Mouse (Mus musculus): ENCODE measurements around the gene Slc19a3.

DNA sequence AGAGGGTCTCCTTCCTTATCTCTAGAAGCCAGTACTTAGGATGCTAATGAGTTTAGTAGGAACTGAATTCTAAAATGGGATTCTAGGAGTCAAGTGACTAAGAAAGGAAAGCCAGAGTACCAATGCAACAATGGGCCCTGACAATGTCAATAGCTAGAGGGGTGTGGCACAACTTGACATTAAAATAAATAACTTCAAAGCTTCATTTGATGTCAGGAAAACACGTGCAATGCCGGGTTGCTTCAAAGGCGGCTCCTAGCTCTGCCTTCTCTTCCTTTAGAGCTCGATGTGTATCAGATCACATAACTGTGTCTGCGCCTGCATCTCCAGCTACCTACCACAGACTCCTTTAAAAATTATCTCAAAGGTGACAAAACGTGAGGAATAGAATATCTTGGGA lies 64.3 kb downstream of the Slc19a3 start:
- no peak for TF ChIP-seq CTCF (IDR thresholded peaks at IDR 0.05)
- TF ChIP-seq POLR2A (IDR thresholded peaks at IDR 0.05; ENCODE audit: insufficient read depth, low read depth, low read length) = no peak
- TF ChIP-seq EP300 (IDR thresholded peaks at IDR 0.05; ENCODE audit: insufficient read depth, low read depth, low read length) = no peak

Measured in heart, adult 2 months (tissue).